Mouse (Mus musculus) ES-E14 (cell line): Measurements from ENCODE around the gene Cdk17.

Experiments used
- CHD2 ChIP-seq: IDR thresholded peaks from 2 replicates; pipeline ENCODE4 v1.6.1; 2014; ENCODE audit warnings: mild to moderate bottlenecking, low read depth, low read length, inconsistent platforms
- MAFK ChIP-seq: IDR thresholded peaks from 2 replicates; pipeline ENCODE4 v1.6.1; 2014; ENCODE audit warnings: mild to moderate bottlenecking, low read depth, low read length, inconsistent platforms; ENCODE audit not compliant: insufficient read depth
- ZC3H11A ChIP-seq: IDR thresholded peaks from 2 replicates; pipeline ENCODE4 v1.6.1; 2012; ENCODE audit warnings: low read depth, mild to moderate bottlenecking, inconsistent platforms, low read length, borderline replicate concordance
- ZNF384 ChIP-seq: IDR thresholded peaks from 2 replicates; pipeline ENCODE4 v1.6.1; 2012; ENCODE audit warnings: low read depth, low read length, inconsistent platforms

DNA sequence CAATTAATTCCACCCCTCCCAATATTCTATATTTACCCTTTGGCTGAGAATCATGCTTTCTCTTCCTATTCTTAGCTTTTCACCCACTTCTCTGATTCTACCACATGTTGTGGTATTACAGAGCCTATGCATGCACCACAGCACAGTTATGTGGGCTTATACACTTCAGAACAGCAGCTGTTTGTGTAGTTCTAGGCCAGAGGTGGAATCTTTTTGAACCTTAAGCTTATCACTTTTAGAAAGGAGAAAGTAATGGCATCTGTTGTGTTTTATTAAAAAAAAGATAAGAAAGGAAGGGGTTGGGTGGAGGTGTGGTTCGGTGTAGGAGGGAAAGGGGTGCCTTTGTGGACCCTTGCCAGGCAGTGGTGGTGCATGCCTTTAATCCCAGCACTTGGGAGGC is 16.1 kb upstream of the Cdk17 start:
- no peak for TF ChIP-seq ZNF384
- no peak for TF ChIP-seq CHD2
- no peak for TF ChIP-seq ZC3H11A
- TF ChIP-seq MAFK = no peak
